Mouse (Mus musculus) v-Abl transformed pro-B cells (cell line): ENCODE results near the gene Nuak1.

Experiments
- in situ Hi-C, 2 experiments: fragments of 400-800 bp; cut with MboI; formaldehyde crosslinking; loops; one replicate each; pipeline ENCODE4 v1.15.1; 2025; ENCODE audit not compliant: unreplicated experiment in 2 of 2

Nuak1 gene

DNA sequence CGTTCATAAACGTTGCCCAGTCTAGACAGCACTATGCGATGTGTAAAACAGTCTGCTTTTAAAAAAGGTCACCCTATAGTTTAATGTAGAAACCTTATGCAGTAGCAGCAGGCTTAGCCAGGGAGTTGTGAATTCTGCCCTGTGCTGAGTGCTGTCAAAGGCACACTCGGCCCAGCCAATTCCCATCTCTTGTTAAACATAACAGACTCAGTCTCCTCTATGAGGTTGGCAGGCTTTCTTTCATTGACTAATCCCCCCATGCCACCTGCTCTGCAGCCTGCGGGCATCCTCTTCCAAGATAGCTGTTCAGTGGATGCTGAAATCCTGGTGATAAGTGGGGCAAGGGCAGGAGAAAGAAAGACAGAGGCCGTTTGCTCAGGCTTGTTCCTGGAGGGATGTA, 27.1 kb downstream of the Nuak1 start:
- in situ Hi-C loops, result no loop called here

DNA sequence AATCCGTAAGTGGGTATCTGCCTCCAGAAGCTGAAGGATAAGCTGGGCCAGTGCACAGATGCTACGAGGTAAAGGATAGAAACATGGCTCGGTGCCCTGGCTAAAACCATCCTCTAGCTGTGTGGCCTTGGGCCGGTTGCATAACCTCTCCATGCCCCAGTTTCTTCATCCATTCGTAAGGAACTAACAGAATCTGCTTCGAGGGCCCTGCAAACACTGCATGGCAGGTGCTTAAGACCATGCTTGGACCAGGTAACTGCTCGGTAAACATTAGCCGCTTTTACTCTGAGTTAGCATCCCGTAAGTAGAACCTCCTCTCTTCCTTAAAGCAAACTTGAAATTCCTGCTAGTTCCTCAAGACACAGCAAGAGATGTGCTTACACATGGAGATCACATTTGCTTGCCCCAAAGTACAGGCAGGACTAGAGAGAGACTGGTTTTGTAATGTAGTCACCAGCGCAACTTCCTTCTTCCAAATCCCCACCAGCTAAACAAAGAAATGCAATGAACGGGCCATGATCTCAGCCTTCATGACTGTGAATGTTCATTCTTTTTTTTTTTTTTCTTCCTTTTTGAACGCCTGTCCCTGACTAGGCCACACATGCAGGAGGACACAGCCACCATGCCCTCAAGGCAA, 28.0 kb downstream of the Nuak1 start:
- in situ Hi-C loops, result no loop called here

DNA sequence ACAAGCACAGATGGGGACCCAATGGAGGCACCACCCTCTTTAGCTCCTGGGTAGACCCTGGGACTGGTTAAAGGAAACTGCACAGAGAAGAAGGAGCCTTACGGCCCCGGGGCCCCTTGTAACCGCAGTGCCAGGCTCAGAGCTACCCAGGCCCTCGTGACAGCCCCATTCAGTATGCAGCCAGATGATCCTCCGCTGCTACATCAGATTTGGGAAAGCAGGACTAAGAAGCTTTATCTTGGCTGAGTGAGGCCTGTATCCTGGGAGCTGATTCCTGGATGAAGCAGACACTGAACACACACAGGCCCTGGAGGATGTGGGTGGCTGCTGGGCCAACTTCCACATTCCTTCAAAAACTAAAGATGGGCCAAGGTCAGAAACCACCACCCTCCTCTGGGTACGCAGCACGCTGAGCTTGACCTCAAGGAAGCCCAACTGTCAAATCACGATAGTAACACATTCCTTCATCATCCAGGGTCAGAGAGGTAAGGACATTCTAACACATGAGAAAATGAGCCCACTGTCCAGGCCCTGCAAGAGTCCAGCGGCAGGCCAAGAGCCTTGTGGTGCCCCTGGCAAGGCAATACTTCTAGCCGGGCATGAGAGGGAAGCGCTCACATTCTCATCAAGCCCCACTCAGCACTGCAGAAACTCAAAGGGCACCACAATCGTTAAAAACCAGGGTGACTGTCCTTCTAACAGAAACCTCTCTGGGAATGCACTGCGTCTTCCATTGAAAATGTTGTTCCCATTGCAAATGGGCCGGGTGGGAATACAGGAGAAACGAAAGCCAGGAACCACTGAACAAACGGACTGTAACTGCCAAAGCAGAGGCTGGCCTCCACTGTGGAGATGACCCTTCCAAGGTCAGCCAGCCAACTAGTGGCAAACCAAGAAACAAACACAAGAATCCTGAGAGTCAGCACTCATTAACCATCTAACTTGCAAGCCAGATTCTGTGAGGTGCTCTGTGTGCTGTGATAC, 29.0 kb downstream of the Nuak1 start:
- in situ Hi-C loops, result no loop called here

DNA sequence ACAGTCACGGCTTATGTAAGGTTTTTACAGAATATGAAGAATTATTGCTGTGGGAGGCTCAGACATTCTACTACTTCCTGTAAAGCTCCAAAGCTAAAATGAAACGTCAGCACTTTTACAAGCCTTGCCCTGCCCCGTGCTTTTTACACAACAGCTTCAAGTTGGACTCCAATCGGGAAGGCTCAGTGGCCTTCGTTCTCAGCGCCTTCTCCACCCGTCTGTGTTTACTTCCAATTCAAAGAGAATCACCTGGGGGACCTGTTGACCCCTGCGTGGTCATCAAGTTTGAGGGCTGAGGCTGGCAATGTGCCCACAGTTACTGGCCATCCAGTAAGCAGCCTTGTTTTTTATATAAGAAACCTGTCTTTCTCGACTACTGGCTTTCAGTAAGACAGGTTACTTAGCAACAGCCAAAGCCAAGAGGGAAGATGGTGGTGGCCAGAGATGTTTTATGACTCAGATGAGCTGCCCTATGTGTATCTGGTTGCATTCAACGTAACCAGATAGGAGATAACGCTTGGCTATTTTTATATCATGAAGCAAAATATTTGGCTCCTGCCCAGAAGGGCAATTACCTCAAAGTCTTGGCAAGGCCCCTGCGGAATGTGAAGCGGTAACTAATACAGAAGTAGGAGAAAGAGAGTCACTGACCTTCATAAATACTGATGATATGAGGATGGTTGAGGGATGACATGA, 31.3 kb downstream of the Nuak1 start:
- in situ Hi-C loops, result no loop called here

DNA sequence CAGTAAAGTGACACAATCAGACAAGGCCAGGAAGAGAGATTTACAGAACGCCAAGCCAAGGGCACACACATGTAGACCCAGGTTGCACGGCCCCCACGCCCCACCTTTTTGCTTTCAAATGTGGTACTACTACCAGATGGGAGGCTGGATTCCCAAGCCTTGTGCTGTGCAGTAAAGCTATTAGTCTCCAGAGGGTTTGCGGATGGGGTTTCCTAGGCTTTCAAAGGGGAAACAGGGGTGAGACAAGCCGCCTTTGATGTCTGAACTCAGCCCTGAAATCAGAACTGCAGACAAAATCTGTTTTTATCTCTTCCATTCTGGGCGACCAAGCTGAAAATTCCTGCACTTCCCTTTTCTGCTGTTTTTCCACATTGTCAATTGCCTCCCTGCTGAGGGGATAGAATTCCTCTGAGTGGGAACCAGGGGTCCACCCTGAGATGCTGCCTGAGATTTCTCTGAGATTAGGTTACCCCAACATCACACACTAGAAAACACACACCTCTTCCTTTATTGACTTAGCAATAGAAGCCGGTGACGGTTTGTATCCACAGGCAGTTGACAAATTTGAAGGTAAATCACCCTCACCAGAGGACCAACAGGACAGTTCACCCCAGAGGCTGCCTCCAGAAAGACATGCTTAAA, 35.1 kb downstream of the Nuak1 start:
- in situ Hi-C loops, result no loop called here

DNA sequence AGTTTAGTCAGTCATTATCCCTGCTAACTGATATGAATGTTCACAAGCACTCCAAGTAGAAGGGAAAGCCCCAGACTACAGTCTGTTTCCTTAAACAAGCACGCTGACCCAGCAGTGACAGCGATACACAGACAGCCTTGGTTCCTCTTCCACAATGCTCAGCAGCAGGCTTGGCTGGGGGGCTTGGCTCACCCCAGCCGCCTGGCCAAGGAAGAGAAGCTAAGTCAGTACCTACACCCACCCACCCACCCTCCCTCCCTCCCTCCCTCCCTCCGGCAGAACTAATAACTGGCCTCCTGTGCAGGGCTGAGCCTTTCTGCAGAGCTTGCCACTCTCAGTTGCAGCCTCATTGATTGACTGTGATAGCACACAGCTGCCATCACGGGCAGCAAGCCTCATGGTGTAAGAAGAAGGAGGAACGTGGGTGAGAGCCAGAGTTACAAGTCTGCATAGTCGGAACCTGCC, 38.5 kb downstream of the Nuak1 start:
- in situ Hi-C loops, result no loop called here

DNA sequence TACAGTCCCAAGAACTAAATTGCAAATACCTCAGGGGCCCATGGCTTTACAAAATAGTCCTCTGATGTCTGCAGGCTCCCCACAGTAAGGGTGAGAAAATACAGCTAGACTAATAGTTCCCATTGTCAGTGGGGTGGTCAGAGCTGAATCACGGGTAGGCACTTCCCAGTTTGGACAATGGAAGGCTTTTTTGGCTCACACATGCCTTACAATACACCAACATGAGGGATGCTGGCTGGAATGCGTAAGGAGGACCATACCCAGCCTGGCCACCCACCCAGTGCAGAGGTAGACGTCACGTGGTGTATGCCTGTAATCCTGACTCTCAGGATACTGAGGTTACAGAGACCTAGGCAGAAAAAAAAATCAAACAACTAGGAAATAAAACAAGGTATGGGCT, 39.2 kb downstream of the Nuak1 start:
- in situ Hi-C loops, result no loop called here

DNA sequence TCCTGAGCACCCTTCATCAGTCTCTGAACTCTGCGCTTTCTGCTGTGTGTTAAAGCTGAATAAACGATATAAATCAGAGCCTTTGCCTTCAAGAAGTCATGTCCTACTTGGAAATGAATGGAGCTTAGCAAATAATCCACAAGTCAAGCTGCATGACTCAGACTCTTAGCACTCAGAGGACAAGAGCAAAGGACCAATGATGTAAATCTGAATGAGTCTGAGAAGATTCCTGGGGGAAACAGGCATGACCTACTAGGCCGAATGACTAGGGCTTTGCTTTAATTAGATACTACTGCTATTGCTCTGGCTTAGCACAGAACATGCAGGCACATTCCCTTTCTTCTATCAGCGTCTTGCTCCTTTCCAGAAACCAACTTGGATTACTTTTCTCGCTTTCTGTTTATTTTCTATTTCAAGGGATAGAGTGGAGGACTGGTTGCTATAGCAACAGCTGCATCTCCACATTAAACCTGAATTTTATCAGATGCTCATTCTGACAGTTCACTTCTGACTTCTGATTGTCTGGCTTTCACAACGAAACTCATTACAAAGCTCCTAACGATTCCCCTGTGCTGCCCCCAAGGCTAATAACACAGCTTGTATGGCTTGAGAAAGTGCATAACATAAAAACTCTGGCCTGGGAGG, 40.2 kb downstream of the Nuak1 start:
- in situ Hi-C loops, result no loop called here

DNA sequence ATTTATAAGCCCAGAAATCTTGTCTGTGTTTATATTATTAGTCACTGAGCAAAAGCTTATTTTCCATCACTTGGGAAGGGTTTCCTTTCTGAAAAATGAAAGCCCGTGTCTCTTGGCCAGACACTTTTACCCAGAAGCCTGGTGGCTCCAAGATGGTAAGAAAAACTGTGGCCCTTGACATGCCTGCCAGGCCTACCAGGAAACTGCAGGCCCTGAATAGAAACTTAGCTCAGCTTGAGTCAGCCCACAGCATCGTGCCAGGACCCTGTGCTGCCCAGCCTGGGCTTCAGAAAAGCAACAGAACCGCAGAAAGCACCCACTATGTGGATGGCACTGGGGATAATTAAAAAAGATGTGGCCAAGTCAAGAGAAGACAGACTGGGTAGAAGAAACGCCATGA, 43.1 kb downstream of the Nuak1 start:
- in situ Hi-C loops, result no loop called here

DNA sequence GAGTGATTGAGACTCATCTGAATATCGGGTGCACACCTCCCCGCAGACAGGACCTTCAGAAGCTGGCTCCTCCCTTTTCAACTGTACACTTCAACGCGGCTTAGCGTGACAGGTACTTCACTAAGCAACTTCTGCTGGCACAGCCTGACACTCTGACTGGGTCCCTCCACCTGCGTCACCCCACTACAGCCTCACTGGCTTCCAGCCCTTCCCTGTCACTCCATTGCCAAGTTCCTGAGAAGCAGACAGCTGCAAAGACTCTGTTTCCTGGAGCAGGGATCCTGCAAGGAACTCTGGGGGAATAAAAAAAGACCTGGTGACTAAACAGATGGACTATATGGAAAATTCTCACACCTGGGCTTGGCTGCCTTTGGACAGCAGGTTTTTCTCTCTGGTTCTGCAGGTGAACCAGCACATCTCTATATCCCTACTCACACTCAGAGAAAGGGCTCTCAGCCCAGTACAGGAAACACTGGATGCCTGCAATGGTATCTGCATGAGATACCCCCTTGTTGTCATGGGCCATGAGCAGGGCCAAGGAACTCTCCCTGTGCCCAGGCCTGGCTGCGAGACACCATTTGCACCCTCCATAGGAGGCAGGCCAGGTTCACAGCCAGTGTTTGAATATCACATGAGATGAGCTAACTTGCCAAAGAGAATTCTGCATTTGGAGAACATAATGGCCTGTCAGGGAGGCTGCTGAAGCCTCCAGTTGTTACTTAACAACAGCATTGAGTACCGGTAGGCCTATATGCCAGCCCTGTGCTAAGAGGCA, 44.3 kb downstream of the Nuak1 start:
- in situ Hi-C loops, result no loop called here

DNA sequence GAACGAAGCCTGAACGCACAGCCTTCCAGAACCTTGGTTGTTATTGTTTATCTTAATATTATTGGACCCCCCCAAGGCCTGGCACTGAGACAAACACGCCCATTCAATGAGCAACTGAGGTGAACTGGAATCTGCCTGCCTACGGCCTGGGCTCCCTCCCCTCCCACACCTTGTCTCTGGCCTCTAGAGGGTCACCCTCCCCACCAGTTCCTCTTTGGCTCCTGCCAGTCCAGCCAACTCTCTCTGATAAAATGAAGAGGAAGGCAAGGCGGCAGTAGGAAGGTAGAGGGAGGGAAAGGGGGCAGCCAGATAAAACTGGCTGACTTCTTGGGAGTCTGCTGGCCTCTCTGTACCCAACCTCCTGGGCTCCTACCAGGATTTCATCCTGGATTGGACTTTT, 45.1 kb downstream of the Nuak1 start:
- in situ Hi-C loops, result no loop called here

DNA sequence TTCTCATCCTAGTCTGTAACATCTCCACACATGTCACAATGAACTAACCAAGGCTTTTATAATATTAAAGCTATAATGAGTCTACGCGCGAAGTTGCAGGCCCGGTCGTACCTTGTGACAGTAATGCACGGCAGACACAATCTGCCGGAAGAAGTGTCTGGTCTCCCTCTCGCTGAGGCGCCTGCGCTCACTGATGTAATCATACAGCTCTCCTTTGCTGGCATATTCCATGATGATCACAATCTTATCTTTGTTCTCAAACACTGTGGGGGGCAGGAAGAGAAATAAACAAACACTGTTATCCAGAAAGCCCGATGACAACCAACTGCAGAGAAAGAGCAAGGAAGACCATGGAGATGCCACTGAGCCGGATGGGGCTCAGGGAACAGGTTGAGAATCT, 46.5 kb downstream of the Nuak1 start:
- in situ Hi-C loops, result no loop called here

DNA sequence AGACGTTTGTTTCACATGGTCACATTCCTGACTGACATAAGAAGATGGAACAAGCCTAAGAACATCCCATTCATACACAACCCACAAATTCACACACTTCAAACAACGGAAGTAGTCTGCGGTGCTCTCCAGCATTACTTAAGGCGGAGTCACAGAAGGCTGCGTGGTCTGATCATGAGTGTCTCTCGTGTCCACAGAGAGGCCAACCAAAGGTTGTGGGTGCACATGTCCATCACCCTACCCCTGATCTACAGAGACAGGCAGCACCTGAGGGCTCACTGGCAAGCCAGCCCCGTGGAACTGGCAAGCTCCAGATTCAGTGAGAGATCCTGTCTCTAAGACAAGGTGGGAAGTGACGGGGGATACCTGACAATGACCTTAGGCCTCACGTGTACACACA, 47.0 kb downstream of the Nuak1 start:
- in situ Hi-C loops, result no loop called here

DNA sequence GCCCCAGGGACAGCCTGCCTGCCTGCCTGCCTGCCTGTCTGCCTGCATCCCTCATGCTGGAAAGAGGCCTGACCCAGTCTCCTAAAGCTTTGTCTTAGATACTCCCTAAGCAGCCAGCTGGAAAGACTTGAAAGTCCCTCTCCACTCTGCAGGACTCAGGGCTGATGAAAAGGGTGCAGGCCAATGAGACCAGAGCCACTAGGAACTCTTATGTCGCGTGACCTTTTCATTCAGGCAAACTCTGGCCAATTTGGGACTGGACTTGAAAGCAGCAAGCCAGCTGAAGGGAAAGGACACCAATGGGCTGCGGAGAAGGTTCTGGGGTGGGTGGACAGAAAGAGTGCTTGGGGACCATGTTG, 47.7 kb downstream of the Nuak1 start:
- in situ Hi-C loops, result no loop called here

DNA sequence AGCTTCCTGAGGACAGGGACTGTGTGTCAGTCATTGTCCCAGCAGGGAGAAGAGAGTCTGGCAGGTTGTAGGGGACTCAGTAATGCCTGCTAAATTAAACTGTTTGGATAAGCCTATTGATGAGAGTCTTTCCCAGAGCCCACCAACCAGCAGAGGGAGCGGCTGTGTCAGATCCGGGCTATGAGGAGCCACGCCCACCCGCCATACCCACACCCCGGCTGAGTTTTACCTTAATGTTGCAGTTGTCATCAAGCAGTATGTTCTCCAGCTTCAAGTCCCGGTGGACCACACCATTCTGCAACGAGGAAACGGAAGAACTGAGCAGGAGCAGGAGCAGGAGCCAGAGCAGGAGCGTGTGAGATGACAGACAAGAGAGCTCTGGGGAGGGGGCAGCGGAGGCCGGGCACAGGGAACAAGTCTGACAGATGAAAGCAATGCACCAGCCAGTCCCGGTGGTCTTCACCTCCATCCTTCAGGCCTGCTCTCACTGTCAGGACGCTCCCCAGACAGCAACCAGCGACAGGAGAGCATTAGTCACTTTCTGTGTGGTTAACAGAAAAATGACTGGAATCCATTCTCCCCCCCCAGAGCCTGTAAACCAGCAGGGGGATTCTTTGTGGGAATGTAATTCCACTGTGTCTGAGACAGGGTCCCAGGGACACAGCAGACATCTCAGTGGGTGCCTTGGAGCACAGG, 48.2 kb downstream of the Nuak1 start:
- in situ Hi-C loops, result no loop called here

DNA sequence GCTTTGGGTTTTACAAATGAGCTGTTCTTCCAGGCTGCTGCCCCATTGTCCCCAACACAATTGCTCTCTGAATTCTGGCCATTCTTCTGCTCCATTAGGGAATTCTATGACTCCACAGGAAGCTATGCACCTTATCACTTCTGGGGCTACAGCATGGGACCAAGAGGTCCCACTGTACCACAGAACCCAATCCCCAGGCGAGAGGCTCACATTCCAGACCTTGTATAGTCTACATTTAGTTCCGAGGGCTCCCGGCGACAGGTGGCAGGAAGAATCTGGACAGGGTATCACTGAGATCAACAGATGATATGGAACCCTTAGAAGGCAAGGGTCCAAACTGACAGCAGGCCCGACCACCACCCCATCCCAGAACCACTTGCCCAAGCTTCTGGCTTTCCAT, 50.7 kb downstream of the Nuak1 start:
- in situ Hi-C loops, result loop anchor here (5.0 kb wide), 2 partner anchors 33 to 277 kb away; no protein-coding TSS in a partner anchor

DNA sequence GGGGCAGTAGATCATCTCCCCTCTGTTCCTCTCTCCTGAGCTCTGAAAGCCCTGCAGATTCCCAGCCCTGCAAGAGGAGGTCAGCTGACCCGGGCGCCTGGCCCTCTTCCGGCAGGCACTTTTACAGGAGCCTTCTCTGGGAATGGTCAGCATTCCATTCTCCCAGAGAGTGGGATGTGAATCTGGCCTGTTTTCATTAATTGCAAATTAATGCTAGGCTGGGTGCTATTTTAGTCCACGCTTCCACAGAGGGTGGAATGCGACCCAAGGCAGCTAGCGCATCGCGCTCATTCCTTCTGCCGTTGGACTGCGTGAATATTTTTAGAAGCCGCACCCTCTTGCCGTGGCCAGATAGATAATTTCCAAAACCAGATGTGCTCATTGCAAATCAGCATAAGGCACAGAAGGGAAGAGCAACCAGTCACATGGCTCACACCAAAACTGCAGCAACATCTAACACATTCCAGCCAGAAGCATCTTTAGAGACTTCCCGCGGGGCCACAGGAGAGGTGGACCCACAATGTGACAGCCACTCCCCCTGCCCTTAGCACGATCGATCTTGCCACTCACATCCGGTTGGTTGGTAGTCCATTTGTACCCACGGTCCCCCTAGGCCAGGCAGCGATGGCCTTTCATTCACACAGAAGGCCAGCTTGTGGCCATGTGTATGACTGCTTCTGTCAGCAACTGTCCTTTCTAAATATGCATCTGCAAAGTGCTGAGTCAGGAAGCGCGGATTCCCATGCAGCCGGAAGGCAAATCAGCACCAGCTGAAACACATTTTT, 51.8 kb downstream of the Nuak1 start:
- in situ Hi-C loops, result loop anchor here (5.0 kb wide), 2 partner anchors 34 to 276 kb away; no protein-coding TSS in a partner anchor

DNA sequence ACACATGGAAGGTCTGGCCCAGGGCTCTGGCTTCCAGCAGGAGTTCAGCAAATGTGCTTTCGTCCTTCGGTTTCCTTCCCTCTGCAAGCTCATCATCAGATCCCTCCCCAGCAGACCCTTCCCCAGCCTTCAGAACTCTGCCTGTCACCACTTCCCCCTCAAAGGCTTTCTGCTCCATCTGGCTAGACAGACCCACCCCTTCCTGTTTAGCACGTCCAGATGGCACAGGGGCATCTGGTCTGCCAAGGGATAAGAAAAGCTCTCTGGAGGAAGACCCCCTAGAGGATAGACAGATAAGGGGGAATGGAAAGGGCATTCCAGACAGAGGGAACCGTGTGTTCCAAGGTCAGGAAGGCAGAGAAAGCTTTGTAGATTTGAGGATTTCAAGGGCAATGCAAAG, 53.1 kb downstream of the Nuak1 start:
- in situ Hi-C loops, result loop anchor here (5.0 kb wide), 2 partner anchors 35 to 275 kb away; no protein-coding TSS in a partner anchor
